Mouse (Mus musculus) stomach, adult 2 months (tissue): ENCODE data around the gene Nr2f6. TPM values are rescaled to one million over a fixed set of nuclear protein-coding genes. Genes with fewer than 3 reads are reported as not detected.

Source experiments
- polyA plus RNA-seq: library from polyadenylated mRNA; depleted of rRNA; stranded (reverse); fragments of >200 nt; gene quantifications from 2 replicates; pipeline ENCODE4 v1.2.3, GENCODE M21; 2012; rRNA removed

Nr2f6 gene
- polyA plus RNA-seq = 162 and 384 TPM in 2 replicates

DNA sequence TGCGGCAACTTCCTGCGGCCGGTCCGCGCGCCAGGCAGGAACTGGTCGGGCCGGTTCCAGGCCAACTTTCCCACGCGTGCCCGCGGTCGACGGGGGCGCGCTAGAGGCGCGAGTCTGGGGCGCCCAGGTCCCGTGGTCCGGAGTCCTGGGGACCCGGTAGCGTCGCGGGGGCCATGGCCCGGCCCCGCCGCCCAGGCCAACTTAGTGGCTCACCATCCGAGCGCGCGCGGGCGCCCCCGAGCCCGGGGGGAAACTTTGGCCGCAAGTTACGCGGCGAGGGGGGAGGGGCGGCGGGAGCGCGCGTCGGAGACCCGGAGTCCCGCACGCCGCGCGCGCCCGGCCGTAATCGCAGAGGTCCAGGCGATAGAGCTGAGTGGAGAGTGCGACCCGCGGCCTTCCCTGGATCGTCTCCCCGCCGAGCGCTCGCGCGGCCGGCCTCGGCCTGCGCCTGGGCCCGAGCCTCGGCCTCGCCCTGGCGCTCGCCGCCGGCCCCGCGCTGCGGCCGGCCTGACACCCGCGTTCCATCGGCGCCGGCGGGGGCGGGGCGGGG, at the start of gene Nr2f6:
TSS of gene Nr2f6 (minus strand) at position 540 of the 550 bp plus-strand sequence.

DNA sequence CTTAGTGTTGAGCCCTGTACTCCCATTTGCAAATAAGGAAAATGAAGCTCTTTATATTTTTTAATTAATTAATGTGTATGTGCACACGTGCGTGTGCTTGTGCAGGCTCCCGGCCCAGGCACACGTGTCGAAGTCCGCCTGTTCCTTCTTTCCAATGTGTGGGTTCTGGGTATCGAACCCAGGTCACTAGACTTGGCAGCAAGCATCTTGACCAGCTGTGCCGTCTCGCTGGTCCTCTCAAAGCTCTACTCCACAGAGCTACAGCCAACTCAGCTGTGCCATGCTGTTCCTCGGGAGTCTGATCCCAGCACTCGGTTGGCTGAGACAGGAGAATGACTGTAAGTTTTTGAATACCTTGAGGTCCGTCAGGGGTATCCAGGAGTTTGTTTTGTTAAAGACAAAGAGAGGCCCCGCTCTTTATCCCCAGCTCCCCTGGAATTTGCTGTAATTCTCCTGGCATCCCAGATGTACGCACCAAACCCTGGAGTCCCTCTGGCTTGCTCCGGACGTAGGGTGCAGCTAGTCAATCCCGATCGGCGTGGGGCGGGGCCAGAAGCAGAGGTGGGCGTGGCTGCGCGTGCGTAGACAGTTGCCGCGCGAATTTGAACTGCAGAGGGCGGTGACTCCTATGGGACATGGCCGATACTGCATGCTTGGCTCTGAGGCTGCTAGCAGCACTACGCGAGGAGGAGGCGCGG, 23.8 kb upstream of the Nr2f6 start, which contains the start of gene Ankle1:
TSS of gene Ankle1 (plus strand) at position 610 of the 698 bp plus-strand sequence.

DNA sequence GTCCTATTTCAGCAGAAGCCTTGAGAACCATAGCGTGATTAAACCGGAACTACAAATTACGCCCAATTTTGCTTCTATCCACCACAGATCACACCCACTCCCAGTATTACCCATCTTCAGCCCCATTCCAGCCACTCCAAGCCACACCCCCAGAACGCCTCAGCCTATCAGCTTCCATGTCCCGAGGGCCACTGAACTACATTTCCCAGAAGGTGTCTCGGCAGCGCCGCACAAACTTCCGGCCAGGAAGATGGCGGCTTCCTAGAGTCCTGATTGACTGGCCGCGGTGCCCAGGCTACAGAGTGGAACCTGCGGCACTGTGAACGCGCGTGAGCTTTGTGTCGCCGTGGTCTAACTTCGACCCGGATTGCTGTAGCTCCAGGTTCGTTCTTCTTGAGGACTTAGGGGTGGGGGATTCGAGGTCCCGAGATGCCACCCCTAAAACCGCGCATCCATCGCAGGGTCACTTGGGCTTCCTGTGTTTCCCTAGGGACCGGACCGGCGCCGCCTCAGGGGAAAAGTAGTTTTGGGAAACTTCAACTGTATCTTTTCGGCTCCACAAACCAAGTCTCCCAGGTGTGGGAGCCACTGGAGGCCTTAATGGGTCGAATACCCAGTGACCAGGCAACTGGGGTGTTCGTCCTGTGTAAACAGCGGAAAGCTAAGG, 15.0 kb upstream of the Nr2f6 start, which contains the start of gene Babam1:
TSS of gene Babam1 (plus strand) at position 223 of the 667 bp plus-strand sequence.

GRCm38 (mm10) chr8:71395629-71396028, 13.9 kb upstream of the Nr2f6 start, which contains the start of gene Ushbp1:
Ushbp1 (minus strand) TSS chr8:71395802.

DNA sequence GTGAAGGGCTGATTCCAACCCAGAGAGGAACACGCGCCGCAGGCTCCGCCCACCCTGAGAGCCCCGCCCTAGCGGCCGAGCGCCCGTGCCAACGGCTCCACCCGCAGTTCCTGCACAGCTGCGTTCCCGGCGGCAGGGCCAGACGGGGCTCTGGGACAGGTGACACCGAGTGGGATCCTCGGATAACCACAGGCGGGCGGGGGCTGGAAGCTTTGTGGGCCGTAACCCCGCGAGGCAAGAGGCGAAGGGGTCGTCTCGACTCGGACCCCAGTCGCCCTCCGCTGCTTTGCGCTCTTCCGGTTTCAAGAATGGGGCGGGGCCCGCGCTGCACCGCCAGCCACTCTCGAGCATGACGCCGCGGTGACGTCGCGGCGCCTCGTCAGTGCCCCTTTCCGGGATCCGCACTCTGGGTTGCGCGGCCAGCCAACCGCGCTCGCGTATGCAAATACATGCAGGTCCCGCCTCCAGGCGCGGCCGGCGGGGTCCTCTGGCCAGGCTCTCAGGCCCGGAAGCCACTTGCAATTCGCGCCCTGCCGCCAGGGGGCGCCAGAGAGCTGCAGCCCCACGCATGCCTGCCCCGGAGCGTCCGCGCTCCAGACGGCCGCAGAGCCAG, 10.4 kb downstream of the Nr2f6 start, which contains the start of gene Ocel1:
TSS of gene Ocel1 (plus strand) at position 63 of the 613 bp plus-strand sequence.

DNA sequence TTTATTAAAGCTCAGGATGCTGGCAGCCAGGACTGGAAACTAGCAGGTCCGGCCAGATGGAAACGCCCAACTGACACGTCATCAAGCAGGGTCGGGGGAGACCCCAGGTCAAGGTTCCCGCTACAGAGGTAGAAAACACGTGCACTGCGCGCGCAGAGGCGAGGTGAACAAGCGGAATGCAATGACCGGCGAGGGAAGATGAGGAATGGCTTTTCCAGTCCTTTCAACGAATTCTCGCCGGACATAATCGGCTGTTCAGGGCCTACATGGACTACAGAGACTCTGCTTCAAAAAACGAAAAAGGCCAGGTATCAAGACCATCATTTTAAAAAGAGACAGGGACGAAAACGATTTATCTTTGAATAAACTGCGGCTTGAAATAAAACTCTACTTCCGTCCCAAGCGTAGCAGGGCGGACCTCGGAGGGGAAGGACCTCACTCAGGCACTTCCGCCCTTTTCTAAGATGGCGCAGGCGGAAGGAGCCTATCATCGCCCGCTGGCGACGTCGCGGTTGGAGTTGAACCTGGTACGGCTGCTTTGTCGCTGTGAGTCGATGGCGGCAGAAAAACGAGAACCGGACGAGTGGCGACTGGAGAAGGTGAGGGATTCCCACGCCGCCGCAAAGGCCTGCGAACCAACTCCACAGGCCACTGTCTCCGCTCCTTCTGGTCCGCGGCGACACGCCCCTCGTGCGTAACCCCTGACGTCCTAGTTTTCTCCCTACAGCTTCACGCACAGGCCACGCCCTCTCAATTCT, 14.8 kb downstream of the Nr2f6 start, which contains the start of gene Use1:
TSS of gene Use1 (plus strand) at position 78 of the 758 bp plus-strand sequence.

Other genes with a start within 250 kb of the Nr2f6 start
- 11.4 and 13.0 TPM in 2 replicates for gene Myo9b, start 109.2 kb downstream of the Nr2f6 start, polyA plus RNA-seq
- 6.0 and 6.8 TPM in 2 replicates for gene Haus8, start 109.0 kb downstream of the Nr2f6 start, polyA plus RNA-seq
- 31.4 and 31.5 TPM in 2 replicates for gene Use1, start 15.1 kb downstream of the Nr2f6 start, polyA plus RNA-seq
- 16.8 and 18.4 TPM in 2 replicates for gene Ocel1, start 10.7 kb downstream of the Nr2f6 start, polyA plus RNA-seq
- 8.7 and 12.0 TPM in 2 replicates for gene Ushbp1, start 13.8 kb upstream of the Nr2f6 start, polyA plus RNA-seq
- 54.0 and 63.5 TPM in 2 replicates for gene Babam1, start 14.9 kb upstream of the Nr2f6 start, polyA plus RNA-seq
- gene Ankle1, start 24.1 kb upstream of the Nr2f6 start, polyA plus RNA-seq = 5.4 and 7.1 TPM in 2 replicates
- 17.5 and 35.4 TPM in 2 replicates for gene Abhd8, start 81.7 kb upstream of the Nr2f6 start, polyA plus RNA-seq
- 88.5 and 151 TPM in 2 replicates for gene Mrpl34, start 83.0 kb upstream of the Nr2f6 start, polyA plus RNA-seq
- 58.8 and 59.1 TPM in 2 replicates for gene Dda1, start 87.2 kb upstream of the Nr2f6 start, polyA plus RNA-seq
- gene Ano8, start 104.0 kb upstream of the Nr2f6 start, polyA plus RNA-seq = 16.2 and 28.7 TPM in 2 replicates
- 23.1 and 27.9 TPM in 2 replicates for gene Gtpbp3, start 106.1 kb upstream of the Nr2f6 start, polyA plus RNA-seq
- gene Plvap, start 129.8 kb upstream of the Nr2f6 start, polyA plus RNA-seq = 259 and 270 TPM in 2 replicates
- gene Ccdc194, start 143.8 kb upstream of the Nr2f6 start, polyA plus RNA-seq = 0.08 TPM in 1 of 2 replicates, not detected in the other
- 80.5 and 110 TPM in 2 replicates for gene Bst2, start 155.5 kb upstream of the Nr2f6 start, polyA plus RNA-seq
- gene Mvb12a, start 161.0 kb upstream of the Nr2f6 start, polyA plus RNA-seq = 119 and 201 TPM in 2 replicates
- gene Tmem221, start 176.9 kb upstream of the Nr2f6 start, polyA plus RNA-seq = 0.63 and 1.4 TPM in 2 replicates
- not detected in 2 replicates for gene Nxnl1, start 184.6 kb upstream of the Nr2f6 start, polyA plus RNA-seq
- 44.1 and 45.9 TPM in 2 replicates for gene Slc27a1, start 186.9 kb upstream of the Nr2f6 start, polyA plus RNA-seq
- 114 and 270 TPM in 2 replicates for gene Pgls, start 210.2 kb upstream of the Nr2f6 start, polyA plus RNA-seq
- gene Fam129c, start 215.7 kb upstream of the Nr2f6 start, polyA plus RNA-seq = 0.95 and 2.5 TPM in 2 replicates
- 35.6 and 56.1 TPM in 2 replicates for gene Colgalt1, start 229.0 kb upstream of the Nr2f6 start, polyA plus RNA-seq